Mouse (Mus musculus) olfactory bulb, adult 2 months (tissue): Measurements from ENCODE around the gene Camk2g. TPM values are rescaled to one million over a fixed set of nuclear protein-coding genes. Genes with fewer than 3 reads are reported as not detected.

Source experiments
- H3K27ac ChIP-seq: fragments of 200-500 bp; 2 replicates; pipeline ENCODE4 v1.5.1; 2012; ENCODE audit warnings: low read depth, low read length; ENCODE audit not compliant: insufficient read depth
- H3K4me1 ChIP-seq: fragments of 200-500 bp; 2 replicates; pipeline ENCODE4 v1.6.1; 2012; ENCODE audit warnings: low read length; ENCODE audit not compliant: control insufficient read depth, insufficient read depth
- H3K4me3 ChIP-seq: fragments of 200-500 bp; 2 replicates; pipeline ENCODE4 v1.5.1; 2012; ENCODE audit warnings: mild to moderate bottlenecking, low read depth, low read length, moderate library complexity; ENCODE audit not compliant: insufficient read depth
- CTCF ChIP-seq: fragments of 200-500 bp; IDR thresholded peaks from 2 replicates; pipeline ENCODE4 v1.5.1; 2012; ENCODE audit warnings: low read depth, mild to moderate bottlenecking, low read length, moderate library complexity; ENCODE audit not compliant: insufficient read depth
- POLR2A ChIP-seq: fragments of 200-500 bp; IDR thresholded peaks from 2 replicates; pipeline ENCODE4 v1.6.1; 2012; ENCODE audit warnings: mild to moderate bottlenecking, low read depth, low read length, moderate library complexity; ENCODE audit not compliant: insufficient read depth
- WGBS: fragments of 180-500 bp; shearing (Covaris S2); methylation state at CpG from one replicate; pipeline ENCODE4 v1.1.7; 2018; 5-methylcytosine and 5-hydroxymethylcytosine counted together
- polyA plus RNA-seq: library from polyadenylated mRNA; stranded (reverse); fragments of >200 nt; gene quantifications from 2 replicates; pipeline ENCODE4 v1.2.4, GENCODE M21; 2012; ENCODE audit warnings: low replicate concordance; ENCODE audit not compliant: missing spikeins, insufficient read depth, insufficient read length

The Camk2g gene
- polyA plus RNA-seq, 1 experiment, result 125 TPM

GRCm38 (mm10) chr14:20798761-20799160 lies 4.9 kb upstream of the Camk2g start:
- TF ChIP-seq CTCF, result peak; percentile 60; the same call in 1 of the 2 replicates
- TF ChIP-seq POLR2A, result no peak
- peaks cover 18% of the 10 kb centered on the region for H3K4me1 ChIP-seq
- H3K27ac ChIP-seq, result no peak overlapping the region
- no peak overlapping the region for H3K4me3 ChIP-seq
- 18% methylated on average over 7 of the region's 7 CpGs for WGBS

- no peak overlapping the region for H3K4me3 ChIP-seq
- 79% methylated on average over 6 of the region's 6 CpGs for WGBS
- peaks cover 18% of the 10 kb centered on the region for H3K4me1 ChIP-seq
- H3K27ac ChIP-seq, result no peak overlapping the region
- TF ChIP-seq POLR2A (no peak), CTCF (no peak)
Measured at GRCm38 (mm10) chr14:20798300-20798699, 4.4 kb upstream of the Camk2g start.

GRCm38 (mm10) chr14:20796643-20797042 lies 2.8 kb upstream of the Camk2g start:
- Histone ChIP-seq H3K4me1 (peaks cover 27% of the 10 kb centered on the region), H3K4me3 (no peak overlapping the region), H3K27ac (no peak overlapping the region)
- 18% methylated on average over 8 of the region's 8 CpGs for WGBS
- TF ChIP-seq POLR2A, result no peak
- no peak for TF ChIP-seq CTCF

GRCm38 (mm10) chr14:20796170-20796569 lies 2.3 kb upstream of the Camk2g start:
- peaks cover 30% of the 10 kb centered on the region for H3K4me1 ChIP-seq
- H3K4me3 ChIP-seq, result no peak overlapping the region
- peak overlapping the region; percentile 26; the same call in 1 of the 2 replicates for H3K27ac ChIP-seq
- TF ChIP-seq POLR2A (no peak), CTCF (no peak)
- 55% methylated on average over 8 of the region's 8 CpGs for WGBS

GRCm38 (mm10) chr14:20795423-20796152 lies 1.7 kb upstream of the Camk2g start:
- Histone ChIP-seq H3K4me3 (no peak overlapping the region), H3K27ac (peak overlapping the region; percentile 26; the same call in 1 of the 2 replicates), H3K4me1 (peaks cover 35% of the 10 kb centered on the region)
- TF ChIP-seq POLR2A (no peak), CTCF (no peak)
- 46% methylated on average over 9 of the region's 9 CpGs for WGBS

GRCm38 (mm10) chr14:20794589-20794988 lies 701 bp upstream of the Camk2g start:
- peak overlapping the region; percentile 99 for H3K4me3 ChIP-seq

GRCm38 (mm10) chr14:20792922-20793757 lies 748 bp downstream of the Camk2g start:
- TF ChIP-seq POLR2A, result no peak
- TF ChIP-seq CTCF, result no peak
- peak overlapping the region; percentile 58; the same call in 1 of the 2 replicates for H3K27ac ChIP-seq
- H3K4me3 ChIP-seq, result peak overlapping the region; percentile 99
- 2% methylated on average over 42 of the region's 57 CpGs for WGBS
- peaks cover 43% of the 10 kb centered on the region for H3K4me1 ChIP-seq

More at GRCm38 (mm10) chr14:20794589-20794988, 701 bp upstream of the Camk2g start:
- H3K4me1 ChIP-seq, result peaks cover 39% of the 10 kb centered on the region
- peak overlapping the region; percentile 76 for H3K27ac ChIP-seq
- 21% methylated on average over 9 of the region's 9 CpGs for WGBS
- TF ChIP-seq POLR2A (no peak), CTCF (no peak)

GRCm38 (mm10) chr14:20792243-20792921 lies 1.5 kb downstream of the Camk2g start:
- TF ChIP-seq POLR2A, result no peak
- no peak for TF ChIP-seq CTCF
- H3K27ac ChIP-seq, result peak overlapping the region; percentile 58
- H3K4me1 ChIP-seq, result peaks cover 46% of the 10 kb centered on the region
- 51% methylated on average over 8 of the region's 8 CpGs for WGBS
- H3K4me3 ChIP-seq, result peak overlapping the region; percentile 99
